Mouse (Mus musculus): ENCODE results near the gene Mapk9. TPM values are rescaled to one million over a fixed set of nuclear protein-coding genes. Genes with fewer than 3 reads are reported as not detected.
A peak's percentile ranks its signal among the peaks of the same experiment; 100 is the strongest.

Mapk9 gene
- total RNA-seq, 2 experiments from 2014 or later: 42.5 to 44.2 TPM

DNA sequence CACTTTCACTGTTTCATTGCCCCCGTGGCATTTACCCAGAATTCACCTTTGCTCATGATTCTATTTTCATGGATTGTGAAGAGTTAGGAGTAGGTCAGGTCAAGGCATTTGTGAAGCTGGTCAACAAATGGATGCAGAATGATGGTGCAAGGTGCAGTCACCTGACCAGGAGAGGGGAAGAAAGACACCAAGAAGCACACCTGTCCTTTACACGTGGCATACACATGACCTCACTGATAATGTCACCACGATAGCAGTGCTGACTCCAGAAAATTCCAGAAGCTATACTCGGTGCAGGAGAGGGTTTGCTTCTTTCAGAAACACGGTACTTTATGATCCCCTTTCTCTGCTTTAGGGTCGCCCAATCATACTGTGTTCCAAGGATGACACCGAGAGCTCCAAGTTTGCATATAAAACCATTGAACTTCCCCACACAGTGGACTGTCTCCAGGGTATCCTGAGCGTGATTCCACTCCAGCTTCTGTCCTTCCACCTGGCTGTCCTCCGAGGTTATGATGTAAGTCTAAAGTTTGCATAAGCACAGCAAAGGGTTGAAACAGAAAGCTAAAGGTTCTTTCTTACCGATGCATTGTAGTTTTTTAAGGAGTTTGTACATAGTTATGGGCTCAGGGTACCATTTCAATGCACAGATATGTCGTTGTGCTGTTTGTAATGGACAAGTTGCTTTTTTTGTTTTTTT lies 11.1 kb upstream of the Mapk9 start:
- no peak for DNase-seq (ENCODE audit: low spot score)
- intact Hi-C loops (cut with DNase I): no loop called here

GRCm38 (mm10) chr11:49837717-49838407 lies 8.7 kb upstream of the Mapk9 start:
- no peak for DNase-seq (ENCODE audit: low spot score)
- intact Hi-C loops (cut with DNase I): no loop called here

DNA sequence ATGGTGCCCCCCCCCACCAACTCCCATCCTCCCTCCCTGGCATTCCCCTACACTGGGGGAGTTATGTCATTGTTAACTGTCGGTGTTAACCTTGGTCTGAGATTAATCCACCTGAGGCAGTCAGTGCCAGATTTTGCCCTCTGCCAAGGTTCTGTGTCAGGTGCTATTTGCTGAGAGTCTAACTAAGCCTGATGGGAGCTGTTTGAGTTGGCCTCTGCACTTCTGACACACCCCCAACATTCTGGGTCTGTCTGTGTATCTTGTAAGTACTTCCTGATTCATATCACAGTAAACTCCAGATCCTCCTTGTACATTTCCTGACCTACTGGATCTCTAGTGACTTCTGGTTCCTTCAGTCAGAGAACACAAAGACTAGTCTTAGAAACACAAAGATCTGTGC lies 5.9 kb upstream of the Mapk9 start:
- no peak for DNase-seq (ENCODE audit: low spot score)
- intact Hi-C loops (cut with DNase I): no loop called here

GRCm38 (mm10) chr11:49841886-49842285 lies 4.7 kb upstream of the Mapk9 start:
- intact Hi-C loops (cut with DNase I): no loop called here
- DNase-seq (ENCODE audit: low spot score): no peak

DNA sequence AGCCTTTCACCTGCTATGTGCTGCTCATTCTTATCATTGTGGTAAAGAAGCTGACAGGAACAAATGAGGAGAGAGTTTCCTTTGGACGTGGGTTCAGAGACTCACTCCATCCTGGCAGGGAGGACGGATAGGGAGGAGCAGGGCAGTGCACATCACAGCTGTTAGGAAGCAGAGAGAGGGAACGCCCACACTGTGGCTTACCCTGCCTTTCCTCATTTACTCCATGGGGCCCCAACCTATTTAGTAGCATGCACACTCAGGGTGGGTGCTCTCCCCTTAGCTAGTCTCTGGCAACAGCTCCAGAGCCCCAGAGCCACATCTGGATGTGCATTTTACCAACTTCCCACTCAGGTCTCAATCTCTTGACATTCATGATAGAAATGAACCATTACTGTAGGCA lies 3.8 kb upstream of the Mapk9 start:
- intact Hi-C loops (cut with DNase I): no loop called here
- DNase-seq (ENCODE audit: low spot score): no peak

- no peak for DNase-seq (ENCODE audit: low spot score)
- intact Hi-C loops (cut with DNase I): loop anchor here (1.0 kb wide), 1 partner anchor 116 kb away; no protein-coding TSS in a partner anchor
Measured at GRCm38 (mm10) chr11:49844311-49844710, 2.2 kb upstream of the Mapk9 start.

DNA sequence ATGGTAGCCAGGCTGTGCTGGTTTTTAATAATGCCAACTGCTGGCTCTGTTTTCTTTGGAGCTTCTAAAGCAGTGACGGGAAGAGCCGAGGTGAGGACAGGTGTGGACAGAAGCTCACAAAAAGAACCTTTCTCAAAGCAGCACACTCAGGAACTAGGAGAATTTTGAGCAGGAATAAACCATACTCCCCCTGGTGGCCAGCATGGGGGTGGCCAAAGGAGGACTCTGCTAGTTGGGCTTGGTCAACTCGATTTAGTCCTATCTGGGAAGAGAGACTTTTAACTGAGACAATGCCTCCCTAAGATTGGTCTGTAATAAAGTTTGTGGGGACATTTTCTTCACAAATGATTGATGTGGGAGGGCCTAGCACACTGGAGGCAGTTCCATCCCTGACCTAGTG lies 1.6 kb upstream of the Mapk9 start:
- peak; percentile 9 for DNase-seq (ENCODE audit: low spot score)
- intact Hi-C loops (cut with DNase I): loop anchor here (1.0 to 5.0 kb wide), 3 partner anchors 53 to 193 kb away; partner anchors contain the start of gene Gfpt2

DNA sequence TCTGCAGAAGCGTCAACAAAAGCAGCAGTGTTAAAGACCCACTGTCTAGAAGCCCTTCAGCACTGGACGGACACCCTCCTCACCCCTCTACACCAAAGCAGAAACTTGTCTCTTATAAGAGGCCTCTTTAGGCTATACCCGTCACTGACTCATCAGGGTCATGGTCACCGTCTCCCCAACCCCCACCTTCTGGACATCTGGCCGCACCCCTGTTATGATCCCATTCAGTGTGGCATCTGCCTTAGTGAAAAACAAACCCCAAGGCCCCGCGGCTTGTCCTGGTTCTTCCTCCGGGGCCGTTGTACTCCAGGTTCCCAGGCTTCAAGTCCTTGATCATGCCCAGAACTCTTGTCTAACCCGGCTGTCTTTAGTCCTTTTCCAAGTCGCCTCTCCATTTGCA lies 593 bp upstream of the Mapk9 start:
- no peak for DNase-seq (ENCODE audit: low spot score)
- intact Hi-C loops (cut with DNase I): loop anchor here (5.0 kb wide), 2 partner anchors 54 to 194 kb away; partner anchors contain the start of gene Gfpt2

- DNase-seq (ENCODE audit: low spot score): no peak
- intact Hi-C loops (cut with DNase I): loop anchor here (5.0 kb wide), 2 partner anchors 55 to 195 kb away; partner anchors contain the start of gene Gfpt2
Measured at GRCm38 (mm10) chr11:49847071-49847810, 690 bp downstream of the Mapk9 start.

GRCm38 (mm10) chr11:49847811-49848078 lies 1.2 kb downstream of the Mapk9 start:
- intact Hi-C loops (cut with DNase I): loop anchor here (5.0 kb wide), 2 partner anchors 55 to 195 kb away; partner anchors contain the start of gene Gfpt2
- DNase-seq (ENCODE audit: low spot score): no peak

GRCm38 (mm10) chr11:49848080-49848815 lies 1.7 kb downstream of the Mapk9 start:
- intact Hi-C loops (cut with DNase I): loop anchor here (5.0 kb wide), 2 partner anchors 56 to 196 kb away; partner anchors contain the start of gene Gfpt2
- DNase-seq (ENCODE audit: low spot score): no peak

- DNase-seq (ENCODE audit: low spot score): no peak
- intact Hi-C loops (cut with DNase I): no loop called here
Measured at GRCm38 (mm10) chr11:49850331-49850730, 3.8 kb downstream of the Mapk9 start.

GRCm38 (mm10) chr11:49855144-49855543 lies 8.6 kb downstream of the Mapk9 start:
- DNase-seq (ENCODE audit: low spot score): no peak
- intact Hi-C loops (cut with DNase I): no loop called here

- DNase-seq (ENCODE audit: low spot score): no peak
- intact Hi-C loops (cut with DNase I): no loop called here
Measured at GRCm38 (mm10) chr11:49861139-49861538, 14.6 kb downstream of the Mapk9 start.

DNA sequence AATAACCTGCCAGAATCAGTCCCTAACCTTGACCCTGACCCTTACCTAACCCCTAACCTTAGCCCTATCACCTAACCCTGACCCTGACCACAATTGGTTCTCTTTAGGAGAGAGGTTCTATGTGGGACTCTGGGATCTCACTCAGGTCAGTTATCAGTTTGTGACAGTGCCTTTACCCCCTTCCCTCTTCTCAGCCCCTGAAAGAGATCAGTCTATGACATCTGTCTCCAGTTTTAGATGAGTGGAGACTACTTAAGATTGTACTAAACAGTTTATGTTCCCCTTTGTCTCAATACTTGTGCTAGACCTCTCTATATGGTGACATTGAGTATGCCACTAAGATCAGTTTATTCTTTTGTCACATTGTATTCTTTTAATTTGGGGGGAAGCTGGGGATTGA lies 17.4 kb downstream of the Mapk9 start:
- no peak for DNase-seq (ENCODE audit: low spot score)
- intact Hi-C loops (cut with DNase I): no loop called here

GRCm38 (mm10) chr11:49867320-49867719 lies 20.8 kb downstream of the Mapk9 start:
- intact Hi-C loops (cut with DNase I): loop anchor here (5.0 kb wide), 1 partner anchor 40 kb away; no protein-coding TSS in a partner anchor
- DNase-seq (ENCODE audit: low spot score): no peak

- intact Hi-C loops (cut with DNase I): loop anchor here (1.0 to 5.0 kb wide), 3 partner anchors 42 to 217 kb away; no protein-coding TSS in a partner anchor
- no peak for DNase-seq (ENCODE audit: low spot score)
Measured at GRCm38 (mm10) chr11:49869762-49870161, 23.2 kb downstream of the Mapk9 start.

GRCm38 (mm10) chr11:49871914-49872313 lies 25.4 kb downstream of the Mapk9 start:
- DNase-seq (ENCODE audit: low spot score): no peak
- intact Hi-C loops (cut with DNase I): no loop called here

DNA sequence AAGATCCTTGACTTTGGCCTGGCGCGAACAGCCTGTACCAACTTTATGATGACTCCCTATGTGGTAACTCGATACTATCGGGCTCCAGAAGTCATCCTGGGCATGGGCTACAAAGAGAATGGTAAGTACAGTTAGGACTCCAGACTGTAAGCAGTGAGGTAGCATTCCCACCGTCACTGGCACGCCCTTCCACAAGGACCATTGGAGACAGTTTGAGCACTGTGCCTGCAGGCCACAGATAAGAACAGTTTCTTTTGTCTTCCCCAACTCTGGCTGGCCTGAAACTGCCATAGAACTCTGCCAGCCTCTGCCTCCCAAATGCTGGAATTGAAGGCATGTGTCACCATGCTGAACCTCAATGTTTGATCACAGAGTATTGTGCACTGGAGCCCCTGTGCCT lies 26.2 kb downstream of the Mapk9 start:
- no peak for DNase-seq (ENCODE audit: low spot score)
- intact Hi-C loops (cut with DNase I): no loop called here
